Mouse (Mus musculus) forebrain, embryonic 13.5 days (tissue): ENCODE data around the gene Hmcn1. TPM values are rescaled to one million over a fixed set of nuclear protein-coding genes. Genes with fewer than 3 reads are reported as not detected.

Experiments
- ATAC-seq: fragments of 200-750 bp; cut with Nextera tagmentation; 2 replicates; pipeline ENCODE4 v1.8.0; 2017
- H3K27ac ChIP-seq: fragments of 300-500 bp; sonication (generic); 2 replicates; pipeline ENCODE4 v1.5.1; 2015; ENCODE audit warnings: inconsistent platforms, mild to moderate bottlenecking, moderate library complexity
- H3K27me3 ChIP-seq: fragments of 300-500 bp; sonication (generic); 2 replicates; pipeline ENCODE4 v1.6.1; 2015; ENCODE audit warnings: mild to moderate bottlenecking, inconsistent platforms
- H3K36me3 ChIP-seq: fragments of 300-500 bp; sonication (generic); 2 replicates; pipeline ENCODE4 v1.6.1; 2015; ENCODE audit warnings: mild to moderate bottlenecking, inconsistent platforms; ENCODE audit not compliant: poor library complexity, severe bottlenecking
- H3K4me1 ChIP-seq: fragments of 300-500 bp; sonication (generic); 2 replicates; pipeline ENCODE4 v1.6.1; 2015; ENCODE audit warnings: inconsistent platforms
- H3K4me2 ChIP-seq: fragments of 300-500 bp; sonication (generic); 2 replicates; pipeline ENCODE4 v1.6.1; 2015; ENCODE audit warnings: inconsistent platforms, mild to moderate bottlenecking, moderate library complexity
- H3K4me3 ChIP-seq: fragments of 300-500 bp; sonication (generic); 2 replicates; pipeline ENCODE4 v1.5.1; 2015; ENCODE audit warnings: mild to moderate bottlenecking, inconsistent platforms
- H3K9ac ChIP-seq: fragments of 300-500 bp; sonication (generic); 2 replicates; pipeline ENCODE4 v1.6.1; 2015; ENCODE audit warnings: mild to moderate bottlenecking, inconsistent platforms
- H3K9me3 ChIP-seq: fragments of 300-500 bp; sonication (generic); replicated peaks from 2 replicates; pipeline ENCODE4 v1.6.1; 2016; ENCODE audit warnings: inconsistent platforms
- WGBS: fragments of 180-500 bp; shearing (Covaris S2); methylation state at CpG from one replicate; pipeline ENCODE4 v1.1.7; 2015; 5-methylcytosine and 5-hydroxymethylcytosine counted together
- polyA plus RNA-seq: library from polyadenylated mRNA; unstranded; fragments of >200 nt; fragmentation: Nextera tagmentation; extraction: Ambion mirVana; gene quantifications from 2 replicates; pipeline ENCODE4 v1.2.1, GENCODE M21; 2015

Hmcn1 gene
- polyA plus RNA-seq, 1 experiment from 2014 or later = 1.1 TPM

- 90% methylated on average over 19 of the region's 19 CpGs for WGBS
- Histone ChIP-seq H3K4me1 (no peaks in the 10 kb centered on the region), H3K27ac (no peak overlapping the region), H3K9ac (no peak overlapping the region), H3K27me3 (no peaks in the 10 kb centered on the region), H3K36me3 (no peaks in the 10 kb centered on the region), H3K4me3 (no peak overlapping the region), H3K9me3 (no peaks in the 10 kb centered on the region), H3K4me2 (no peak overlapping the region)
- no peak for ATAC-seq
Measured at GRCm38 (mm10) chr1:151025049-151025773, 32.0 kb upstream of the Hmcn1 start.

GRCm38 (mm10) chr1:151019273-151019890 lies 26.1 kb upstream of the Hmcn1 start:
- H3K27me3 ChIP-seq = no peaks in the 10 kb centered on the region
- no peak overlapping the region for H3K4me3 ChIP-seq
- no peak overlapping the region for H3K27ac ChIP-seq
- H3K9me3 ChIP-seq = no peaks in the 10 kb centered on the region
- 0 out of 2 replicates have a peak, but pooled peaks have one; percentile 38 for ATAC-seq
- no peak overlapping the region for H3K9ac ChIP-seq
- H3K36me3 ChIP-seq = no peaks in the 10 kb centered on the region
- H3K4me1 ChIP-seq = no peaks in the 10 kb centered on the region
- 74% methylated on average over 2 of the region's 2 CpGs for whole genome bisulfite sequencing
- no peak overlapping the region for H3K4me2 ChIP-seq

- Histone ChIP-seq H3K4me3 (no peak overlapping the region), H3K27me3 (no peaks in the 10 kb centered on the region), H3K36me3 (no peaks in the 10 kb centered on the region), H3K4me1 (no peaks in the 10 kb centered on the region), H3K9me3 (no peaks in the 10 kb centered on the region), H3K9ac (no peak overlapping the region), H3K27ac (no peak overlapping the region), H3K4me2 (no peak overlapping the region)
- WGBS = 32% methylated on average over 7 of the region's 7 CpGs
- ATAC-seq = peak; percentile 41; the same call in 1 of the 2 replicates
Measured at GRCm38 (mm10) chr1:151011056-151011455, 17.8 kb upstream of the Hmcn1 start.

GRCm38 (mm10) chr1:151009115-151009797 lies 16.0 kb upstream of the Hmcn1 start:
- H3K4me1 ChIP-seq = no peaks in the 10 kb centered on the region
- H3K4me3 ChIP-seq = no peak overlapping the region
- no peaks in the 10 kb centered on the region for H3K27me3 ChIP-seq
- no peak overlapping the region for H3K9ac ChIP-seq
- 32% methylated on average over 6 of the region's 6 CpGs for WGBS
- no peak overlapping the region for H3K27ac ChIP-seq
- H3K9me3 ChIP-seq = no peaks in the 10 kb centered on the region
- no peak overlapping the region for H3K4me2 ChIP-seq
- ATAC-seq = peak; percentile 66; the same call in 1 of the 2 replicates
- no peaks in the 10 kb centered on the region for H3K36me3 ChIP-seq

GRCm38 (mm10) chr1:151007747-151008146 lies 14.5 kb upstream of the Hmcn1 start:
- no peak for ATAC-seq
- no peaks in the 10 kb centered on the region for H3K27me3 ChIP-seq
- H3K4me3 ChIP-seq = no peak overlapping the region
- WGBS = 76% methylated on average over 4 of the region's 4 CpGs
- no peak overlapping the region for H3K27ac ChIP-seq
- no peaks in the 10 kb centered on the region for H3K4me1 ChIP-seq
- no peaks in the 10 kb centered on the region for H3K9me3 ChIP-seq
- no peaks in the 10 kb centered on the region for H3K36me3 ChIP-seq
- no peak overlapping the region for H3K4me2 ChIP-seq
- no peak overlapping the region for H3K9ac ChIP-seq

- ATAC-seq = no peak
- Histone ChIP-seq H3K36me3 (no peaks in the 10 kb centered on the region), H3K27me3 (no peaks in the 10 kb centered on the region), H3K4me3 (no peak overlapping the region), H3K27ac (no peak overlapping the region), H3K4me2 (no peak overlapping the region), H3K9me3 (no peaks in the 10 kb centered on the region), H3K4me1 (no peaks in the 10 kb centered on the region), H3K9ac (no peak overlapping the region)
- WGBS = 51% methylated on average over 5 of the region's 5 CpGs
Measured at GRCm38 (mm10) chr1:151004007-151004406, 10.8 kb upstream of the Hmcn1 start.

- no peaks in the 10 kb centered on the region for H3K4me1 ChIP-seq
- 76% methylated on average over 8 of the region's 8 CpGs for WGBS
- no peak overlapping the region for H3K27ac ChIP-seq
- no peak overlapping the region for H3K9ac ChIP-seq
- ATAC-seq = no peak
- H3K27me3 ChIP-seq = no peaks in the 10 kb centered on the region
- no peak overlapping the region for H3K4me3 ChIP-seq
- no peak overlapping the region for H3K4me2 ChIP-seq
- H3K36me3 ChIP-seq = no peaks in the 10 kb centered on the region
- H3K9me3 ChIP-seq = no peaks in the 10 kb centered on the region
Measured at GRCm38 (mm10) chr1:151001868-151002428, 8.7 kb upstream of the Hmcn1 start.

GRCm38 (mm10) chr1:151000714-151001113 lies 7.5 kb upstream of the Hmcn1 start:
- Histone ChIP-seq H3K9me3 (0 out of 2 replicates have a peak, but pooled peaks cover 3% of the 10 kb centered on the region), H3K4me2 (no peak overlapping the region), H3K27me3 (no peaks in the 10 kb centered on the region), H3K4me1 (no peaks in the 10 kb centered on the region), H3K9ac (no peak overlapping the region), H3K27ac (no peak overlapping the region), H3K36me3 (no peaks in the 10 kb centered on the region), H3K4me3 (no peak overlapping the region)
- no peak for ATAC-seq
- 72% methylated on average over 13 of the region's 13 CpGs for WGBS

- Histone ChIP-seq H3K36me3 (no peaks in the 10 kb centered on the region), H3K9me3 (0 out of 2 replicates have a peak, but pooled peaks cover 3% of the 10 kb centered on the region), H3K9ac (no peak overlapping the region), H3K27ac (no peak overlapping the region), H3K27me3 (peaks cover 13% of the 10 kb centered on the region), H3K4me3 (no peak overlapping the region), H3K4me2 (no peak overlapping the region), H3K4me1 (peaks cover 22% of the 10 kb centered on the region)
- no peak for ATAC-seq
- 80% methylated on average over 2 of the region's 2 CpGs for WGBS
Measured at GRCm38 (mm10) chr1:150994612-150995011, 1.4 kb upstream of the Hmcn1 start.

GRCm38 (mm10) chr1:150992711-150993161 lies 499 bp downstream of the Hmcn1 start:
- Histone ChIP-seq H3K36me3 (no peaks in the 10 kb centered on the region), H3K4me2 (peak overlapping the region; percentile 84), H3K9ac (peak overlapping the region; percentile 49), H3K4me3 (peak overlapping the region; percentile 46), H3K27ac (no peak overlapping the region), H3K4me1 (peaks cover 22% of the 10 kb centered on the region), H3K27me3 (peaks cover 13% of the 10 kb centered on the region), H3K9me3 (0 out of 2 replicates have a peak, but pooled peaks cover 3% of the 10 kb centered on the region)
- ATAC-seq = peak; percentile 39; the same call in 1 of the 2 replicates
- 2% methylated on average over 6 of the region's 6 CpGs for WGBS

- H3K4me1 ChIP-seq = peaks cover 22% of the 10 kb centered on the region
- 5% methylated on average over 10 of the region's 10 CpGs for WGBS
- peaks cover 13% of the 10 kb centered on the region for H3K27me3 ChIP-seq
- no peak overlapping the region for H3K27ac ChIP-seq
- no peaks in the 10 kb centered on the region for H3K36me3 ChIP-seq
- H3K4me3 ChIP-seq = peak overlapping the region; percentile 46
- H3K9ac ChIP-seq = peak overlapping the region; percentile 30; the same call in 1 of the 2 replicates
- H3K4me2 ChIP-seq = peak overlapping the region; percentile 84
- H3K9me3 ChIP-seq = 0 out of 2 replicates have a peak, but pooled peaks cover 3% of the 10 kb centered on the region
- ATAC-seq = 0 out of 2 replicates have a peak, but pooled peaks have one; percentile 36
Measured at GRCm38 (mm10) chr1:150991745-150992554, 1.3 kb downstream of the Hmcn1 start.
